Mouse (Mus musculus) hindbrain, embryonic 12.5 days (tissue): ENCODE results near the gene Fam131b. TPM values are rescaled to one million over a fixed set of nuclear protein-coding genes. Genes with fewer than 3 reads are reported as not detected.

Experiments
- ATAC-seq: fragments of 200-750 bp; cut with Nextera tagmentation; 2 replicates; pipeline ENCODE4 v1.8.0; 2017; ENCODE audit warnings: moderate TSS enrichment; ENCODE audit not compliant: low FRiP score
- H3K27ac ChIP-seq: fragments of 300-500 bp; sonication (generic); 2 replicates; pipeline ENCODE4 v1.5.1; 2016; ENCODE audit warnings: mild to moderate bottlenecking
- H3K27me3 ChIP-seq: fragments of 300-500 bp; sonication (generic); 2 replicates; pipeline ENCODE4 v1.6.1; 2016; ENCODE audit warnings: mild to moderate bottlenecking
- H3K36me3 ChIP-seq: fragments of 300-500 bp; sonication (generic); 2 replicates; pipeline ENCODE4 v1.6.1; 2016; ENCODE audit warnings: mild to moderate bottlenecking
- H3K4me1 ChIP-seq: fragments of 300-500 bp; sonication (generic); 2 replicates; pipeline ENCODE4 v1.6.1; 2016
- H3K4me2 ChIP-seq: fragments of 300-500 bp; sonication (generic); replicated peaks from 2 replicates; pipeline ENCODE4 v1.6.1; 2016; ENCODE audit warnings: mild to moderate bottlenecking
- H3K4me3 ChIP-seq: fragments of 300-500 bp; sonication (generic); 2 replicates; pipeline ENCODE4 v1.5.1; 2016; ENCODE audit warnings: mild to moderate bottlenecking
- H3K9ac ChIP-seq: fragments of 300-500 bp; sonication (generic); 2 replicates; pipeline ENCODE4 v1.6.1; 2016; ENCODE audit warnings: mild to moderate bottlenecking, moderate library complexity
- H3K9me3 ChIP-seq: fragments of 300-500 bp; sonication (generic); replicated peaks from 2 replicates; pipeline ENCODE4 v1.6.1; 2016; ENCODE audit warnings: mild to moderate bottlenecking
- WGBS: fragments of 180-500 bp; shearing (Covaris S2); methylation state at CpG from one replicate; pipeline ENCODE4 v1.1.7; 2016; 5-methylcytosine and 5-hydroxymethylcytosine counted together
- polyA plus RNA-seq: library from polyadenylated mRNA; unstranded; fragments of >200 nt; fragmentation: Nextera tagmentation; extraction: Ambion mirVana; gene quantifications from 2 replicates; pipeline ENCODE4 v1.2.1, GENCODE M21; 2016

Fam131b gene
- polyA plus RNA-seq, 1 experiment from 2014 or later, result 4.9 TPM

- Histone ChIP-seq H3K9me3 (no peaks in the 10 kb centered on the region), H3K4me2 (no peak overlapping the region), H3K4me1 (peaks cover 37% of the 10 kb centered on the region), H3K9ac (no peak overlapping the region), H3K4me3 (no peak overlapping the region), H3K27ac (no peak overlapping the region), H3K36me3 (peaks cover 52% of the 10 kb centered on the region), H3K27me3 (no peaks in the 10 kb centered on the region)
- no peak for ATAC-seq
- WGBS, result 88% methylated on average over 8 of the region's 8 CpGs
These were observed 28.7 kb upstream of the Fam131b start for GRCm38 (mm10) chr6:42353180-42353579.

GRCm38 (mm10) chr6:42352486-42352846 lies 28.0 kb upstream of the Fam131b start:
- peaks cover 37% of the 10 kb centered on the region for H3K4me1 ChIP-seq
- H3K9me3 ChIP-seq, result no peaks in the 10 kb centered on the region
- no peaks in the 10 kb centered on the region for H3K27me3 ChIP-seq
- 98% methylated on average over 1 of the region's 1 CpGs for WGBS
- peaks cover 44% of the 10 kb centered on the region for H3K36me3 ChIP-seq
- no peak overlapping the region for H3K9ac ChIP-seq
- ATAC-seq, result no peak
- H3K27ac ChIP-seq, result no peak overlapping the region
- H3K4me2 ChIP-seq, result 0 out of 2 replicates have a peak overlapping the region, but pooled peaks have one; percentile 2
- H3K4me3 ChIP-seq, result no peak overlapping the region

- Histone ChIP-seq H3K27me3 (no peaks in the 10 kb centered on the region), H3K27ac (no peak overlapping the region), H3K9me3 (no peaks in the 10 kb centered on the region), H3K4me2 (peak overlapping the region; percentile 66; the same call in 1 of the 2 replicates), H3K9ac (no peak overlapping the region), H3K4me1 (peaks cover 37% of the 10 kb centered on the region), H3K36me3 (peaks cover 39% of the 10 kb centered on the region), H3K4me3 (no peak overlapping the region)
- ATAC-seq, result no peak
- 86% methylated on average over 7 of the region's 7 CpGs for WGBS
These were observed 27.5 kb upstream of the Fam131b start for GRCm38 (mm10) chr6:42351776-42352485.

GRCm38 (mm10) chr6:42350968-42351775 lies 26.7 kb upstream of the Fam131b start:
- H3K9ac ChIP-seq, result peak overlapping the region; percentile 88
- peaks cover 37% of the 10 kb centered on the region for H3K4me1 ChIP-seq
- peak overlapping the region; percentile 66 for H3K4me2 ChIP-seq
- 48% methylated on average over 10 of the region's 13 CpGs for WGBS
- H3K36me3 ChIP-seq, result peaks cover 31% of the 10 kb centered on the region
- no peaks in the 10 kb centered on the region for H3K9me3 ChIP-seq
- 0 out of 2 replicates have a peak, but pooled peaks have one; percentile 0 for ATAC-seq
- peak overlapping the region; percentile 92 for H3K27ac ChIP-seq
- H3K4me3 ChIP-seq, result peak overlapping the region; percentile 75
- no peaks in the 10 kb centered on the region for H3K27me3 ChIP-seq

- no peaks in the 10 kb centered on the region for H3K27me3 ChIP-seq
- H3K4me1 ChIP-seq, result peaks cover 37% of the 10 kb centered on the region
- no peaks in the 10 kb centered on the region for H3K9me3 ChIP-seq
- H3K4me3 ChIP-seq, result peak overlapping the region; percentile 75
- WGBS, result under 1% methylated on average over 48 of the region's 72 CpGs
- peak overlapping the region; percentile 66 for H3K4me2 ChIP-seq
- H3K27ac ChIP-seq, result peak overlapping the region; percentile 92
- peak overlapping the region; percentile 88 for H3K9ac ChIP-seq
- peaks cover 23% of the 10 kb centered on the region for H3K36me3 ChIP-seq
- peak; percentile 72 for ATAC-seq
These were observed 25.9 kb upstream of the Fam131b start for GRCm38 (mm10) chr6:42350021-42350967.

GRCm38 (mm10) chr6:42349426-42350020 lies 25.1 kb upstream of the Fam131b start, which contains the start of gene Zyx:
Zyx (plus strand) TSS chr6:42349630.
- ATAC-seq, result peak; percentile 92
- under 1% methylated on average over 25 of the region's 36 CpGs for WGBS

GRCm38 (mm10) chr6:42349006-42349425 lies 24.6 kb upstream of the Fam131b start:
- Histone ChIP-seq H3K27me3 (no peaks in the 10 kb centered on the region), H3K9ac (peak overlapping the region; percentile 88), H3K4me3 (peak overlapping the region; percentile 75), H3K9me3 (no peaks in the 10 kb centered on the region), H3K27ac (peak overlapping the region; percentile 92), H3K36me3 (peaks cover 13% of the 10 kb centered on the region), H3K4me2 (peak overlapping the region; percentile 66), H3K4me1 (peaks cover 32% of the 10 kb centered on the region)
- 1% methylated on average over 11 of the region's 11 CpGs for WGBS
- ATAC-seq, result peak; percentile 39

More at GRCm38 (mm10) chr6:42349426-42350020, 25.1 kb upstream of the Fam131b start, which contains the start of gene Zyx:
- H3K4me2 ChIP-seq, result peak within 1 kb of the TSS; percentile 66
- peak within 1 kb of the TSS; percentile 92 for H3K27ac ChIP-seq
- peak within 1 kb of the TSS; percentile 88 for H3K9ac ChIP-seq
- no peaks in the 10 kb centered on the region for H3K27me3 ChIP-seq
- peaks cover 17% of the 10 kb centered on the region for H3K36me3 ChIP-seq
- H3K4me1 ChIP-seq, result peaks cover 37% of the 10 kb centered on the region
- H3K4me3 ChIP-seq, result peak within 1 kb of the TSS; percentile 75
- no peaks in the 10 kb centered on the region for H3K9me3 ChIP-seq

GRCm38 (mm10) chr6:42348281-42349005 lies 24.0 kb upstream of the Fam131b start:
- Histone ChIP-seq H3K36me3 (peaks cover 12% of the 10 kb centered on the region), H3K4me3 (peak overlapping the region; percentile 75; the same call in 1 of the 2 replicates), H3K27ac (no peak overlapping the region), H3K9me3 (no peaks in the 10 kb centered on the region), H3K4me1 (peaks cover 28% of the 10 kb centered on the region), H3K4me2 (peak overlapping the region; percentile 66), H3K9ac (no peak overlapping the region), H3K27me3 (no peaks in the 10 kb centered on the region)
- ATAC-seq, result no peak
- 38% methylated on average over 12 of the region's 12 CpGs for WGBS

GRCm38 (mm10) chr6:42344255-42344654 lies 19.8 kb upstream of the Fam131b start:
- 50% methylated on average over 1 of the region's 1 CpGs for WGBS
- H3K27me3 ChIP-seq, result no peaks in the 10 kb centered on the region
- no peak overlapping the region for H3K4me3 ChIP-seq
- peaks cover 5% of the 10 kb centered on the region for H3K4me1 ChIP-seq
- no peaks in the 10 kb centered on the region for H3K9me3 ChIP-seq
- no peak for ATAC-seq
- no peak overlapping the region for H3K27ac ChIP-seq
- no peaks in the 10 kb centered on the region for H3K36me3 ChIP-seq
- no peak overlapping the region for H3K9ac ChIP-seq
- no peak overlapping the region for H3K4me2 ChIP-seq

- Histone ChIP-seq H3K27ac (no peak overlapping the region), H3K4me2 (no peak overlapping the region), H3K27me3 (no peaks in the 10 kb centered on the region), H3K9me3 (no peaks in the 10 kb centered on the region), H3K9ac (no peak overlapping the region), H3K4me3 (no peak overlapping the region), H3K4me1 (peaks cover under 1% of the 10 kb centered on the region; the same call in 1 of the 2 replicates), H3K36me3 (no peaks in the 10 kb centered on the region)
- ATAC-seq, result no peak
- 90% methylated on average over 9 of the region's 9 CpGs for WGBS
These were observed 19.1 kb upstream of the Fam131b start for GRCm38 (mm10) chr6:42343361-42344120.
